Mouse (Mus musculus): Measurements from ENCODE around the gene Prkg1. TPM values are rescaled to one million over a fixed set of nuclear protein-coding genes. Genes with fewer than 3 reads are reported as not detected.

The Prkg1 gene
- total and polyA plus RNA-seq, 3 experiments, result not detected

DNA sequence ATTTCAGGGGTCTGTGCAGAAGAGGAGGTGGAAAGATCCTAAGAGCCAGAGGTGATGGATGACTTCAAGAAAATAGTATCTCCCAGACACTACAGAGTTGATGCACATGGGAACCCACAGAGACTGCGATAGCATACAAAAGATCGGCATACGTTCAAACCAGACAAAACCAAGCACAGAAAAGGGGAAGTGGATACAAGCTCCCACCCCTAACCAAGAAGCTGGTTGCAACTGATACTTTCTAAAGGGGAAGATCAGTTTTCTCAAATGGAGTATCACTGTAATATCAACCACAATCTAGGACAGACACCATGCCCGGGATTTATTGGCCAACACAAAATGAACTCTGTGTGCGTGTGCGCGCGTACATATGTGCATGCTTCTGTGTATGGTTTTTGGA is 162.3 kb downstream of the Prkg1 start:
- Histone ChIP-seq H3K36me3 (ENCODE audit: control insufficient read depth in 1 of 2, insufficient read depth in 2 of 2, low read length in 2 of 2) (no peaks in the 10 kb centered on the region), H3K9ac (ENCODE audit: control insufficient read depth, low read depth, low read length, poor library complexity, severe bottlenecking) (no peak overlapping the region), H3K4me3 (ENCODE audit: control insufficient read depth in 1 of 2, insufficient read depth in 1 of 2, low read depth in 2 of 2, low read length in 2 of 2) (no peak overlapping the region), H3K79me2 (ENCODE audit: control insufficient read depth, insufficient read depth, low read length, poor library complexity) (no peaks in the 10 kb centered on the region), H3K27ac (ENCODE audit: control insufficient read depth, low read depth, low read length) (no peak overlapping the region), H3K27me3 (ENCODE audit: control insufficient read depth in 1 of 2, insufficient read depth in 2 of 2, low read length in 2 of 2) (no peaks in the 10 kb centered on the region), H3K9me3 (replicated peaks; ENCODE audit: insufficient read depth, low read length) (no peaks in the 10 kb centered on the region), H3K4me1 (ENCODE audit: control insufficient read depth in 1 of 2, insufficient read depth in 2 of 2, low read length in 2 of 2) (no peaks in the 10 kb centered on the region)
- TF ChIP-seq EP300 (IDR thresholded peaks at IDR 0.05; ENCODE audit: low read depth in 1 of 2, low read length in 2 of 2), result peak; percentile 74 to 80
- no peak for TF ChIP-seq MYB (IDR thresholded peaks at IDR 0.05; ENCODE audit: low read depth, low read length)
- peak; percentile 78 for TF ChIP-seq RCOR1 (IDR thresholded peaks at IDR 0.05; ENCODE audit: low read depth, low read length)
- no peak for TF ChIP-seq CHD1 (IDR thresholded peaks at IDR 0.05; ENCODE audit: low read depth, low read length)
- TF ChIP-seq MYC (IDR thresholded peaks at IDR 0.05; ENCODE audit: low read depth, low read length), result 0 out of 2 replicates have a peak, but pooled peaks have one; percentile 46
- peak; percentile 64; the same call in 1 of the 2 replicates for TF ChIP-seq TCF12 (IDR thresholded peaks at IDR 0.05; ENCODE audit: low read depth, low read length)
- peak; percentile 60 for TF ChIP-seq TAL1 (IDR thresholded peaks at IDR 0.05; ENCODE audit: low read length)
- peak; percentile 73 for TF ChIP-seq GATA1 (IDR thresholded peaks at IDR 0.05; ENCODE audit: low read depth, low read length)
- no peak for TF ChIP-seq MAX (IDR thresholded peaks at IDR 0.05; ENCODE audit: low read length)
- TF ChIP-seq POLR2AphosphoS2 (IDR thresholded peaks at IDR 0.05; ENCODE audit: low read length), result no peak
- peak; percentile 58 for TF ChIP-seq ETS1 (IDR thresholded peaks at IDR 0.05; ENCODE audit: low read depth, low read length)
- DNase-seq (ENCODE audit: low read depth, low spot score), result peak; percentile 72

DNA sequence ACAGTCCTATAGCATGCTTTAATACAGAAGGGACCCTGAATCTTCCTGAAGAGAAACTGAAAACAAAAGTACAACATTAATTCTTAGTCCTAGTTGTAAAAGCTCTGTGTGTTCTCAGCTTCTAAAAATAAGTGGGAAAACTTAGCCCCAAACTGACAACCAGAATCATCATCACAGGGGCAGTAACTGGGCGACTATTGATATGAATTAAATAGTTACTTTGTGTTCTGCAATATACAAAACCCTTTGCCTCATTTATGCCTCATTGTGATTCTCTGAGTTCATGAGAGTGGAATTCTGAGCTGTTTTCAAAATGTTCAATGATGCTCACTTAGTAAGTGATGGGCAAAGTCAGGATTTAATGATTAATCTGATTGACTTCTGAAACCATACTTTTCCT is 170.8 kb downstream of the Prkg1 start:
- DNase-seq (ENCODE audit: low read depth, low spot score), result no peak
- no peak for TF ChIP-seq E2F4 (IDR thresholded peaks at IDR 0.05; ENCODE audit: borderline replicate concordance, low read depth, low read length)
- H3K27ac ChIP-seq (ENCODE audit: control insufficient read depth, low read depth, low read length), result no peak overlapping the region
- no peaks in the 10 kb centered on the region for H3K36me3 ChIP-seq (ENCODE audit: control insufficient read depth in 1 of 2, insufficient read depth in 2 of 2, low read length in 2 of 2)
- no peak overlapping the region for H3K9ac ChIP-seq (ENCODE audit: control insufficient read depth, low read depth, low read length, poor library complexity, severe bottlenecking)
- H3K4me3 ChIP-seq (ENCODE audit: control insufficient read depth in 1 of 2, insufficient read depth in 1 of 2, low read depth in 2 of 2, low read length in 2 of 2), result no peak overlapping the region
- no peaks in the 10 kb centered on the region for H3K27me3 ChIP-seq (ENCODE audit: control insufficient read depth in 1 of 2, insufficient read depth in 2 of 2, low read length in 2 of 2)
- H3K9me3 ChIP-seq (replicated peaks; ENCODE audit: insufficient read depth, low read length), result no peaks in the 10 kb centered on the region
- no peaks in the 10 kb centered on the region for H3K79me2 ChIP-seq (ENCODE audit: control insufficient read depth, insufficient read depth, low read length, poor library complexity)
- no peaks in the 10 kb centered on the region for H3K4me1 ChIP-seq (ENCODE audit: control insufficient read depth in 1 of 2, insufficient read depth in 2 of 2, low read length in 2 of 2)

DNA sequence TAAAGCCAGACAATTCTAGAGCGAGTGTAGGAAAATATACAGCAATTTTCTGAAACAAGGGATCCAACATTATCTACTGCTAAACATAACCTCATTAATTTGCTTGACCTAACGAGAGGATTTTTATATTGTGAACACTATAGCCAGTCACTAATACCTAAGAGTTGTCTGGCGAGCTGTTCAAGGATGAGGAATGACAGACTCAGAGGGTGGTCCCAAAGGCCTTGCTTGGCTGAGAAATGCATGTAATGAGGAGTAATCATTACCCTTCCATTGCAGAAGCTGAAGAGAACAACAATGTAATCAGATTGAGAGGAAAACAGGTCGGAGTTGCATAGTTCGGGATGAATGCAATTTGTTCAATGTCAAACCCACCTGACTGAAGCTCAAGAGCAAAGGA is 174.1 kb downstream of the Prkg1 start:
- Histone ChIP-seq H3K9me3 (replicated peaks; ENCODE audit: insufficient read depth, low read length) (no peaks in the 10 kb centered on the region), H3K4me1 (ENCODE audit: control insufficient read depth in 1 of 2, insufficient read depth in 2 of 2, low read length in 2 of 2) (no peaks in the 10 kb centered on the region), H3K4me3 (ENCODE audit: control insufficient read depth in 1 of 2, insufficient read depth in 1 of 2, low read depth in 2 of 2, low read length in 2 of 2) (no peak overlapping the region), H3K79me2 (ENCODE audit: control insufficient read depth, insufficient read depth, low read length, poor library complexity) (no peaks in the 10 kb centered on the region), H3K27ac (ENCODE audit: control insufficient read depth, low read depth, low read length) (no peak overlapping the region), H3K9ac (ENCODE audit: control insufficient read depth, low read depth, low read length, poor library complexity, severe bottlenecking) (no peak overlapping the region), H3K27me3 (ENCODE audit: control insufficient read depth in 1 of 2, insufficient read depth in 2 of 2, low read length in 2 of 2) (no peaks in the 10 kb centered on the region), H3K36me3 (ENCODE audit: control insufficient read depth in 1 of 2, insufficient read depth in 2 of 2, low read length in 2 of 2) (no peaks in the 10 kb centered on the region)
- DNase-seq (ENCODE audit: low read depth, low spot score), result no peak
- no peak for TF ChIP-seq SIN3A (IDR thresholded peaks at IDR 0.05; ENCODE audit: low read length)
- TF ChIP-seq TAL1 (IDR thresholded peaks at IDR 0.05; ENCODE audit: low read length), result no peak
- TF ChIP-seq ELF1 (IDR thresholded peaks at IDR 0.05; ENCODE audit: low read depth, low read length), result no peak
- no peak for TF ChIP-seq ZMIZ1 (IDR thresholded peaks at IDR 0.05; ENCODE audit: low read depth, low read length)
- no peak for TF ChIP-seq ETS1 (IDR thresholded peaks at IDR 0.05; ENCODE audit: low read depth, low read length)
- no peak for TF ChIP-seq BHLHE40 (IDR thresholded peaks at IDR 0.05; ENCODE audit: borderline replicate concordance, low read depth, low read length)
- TF ChIP-seq POLR2AphosphoS5 (IDR thresholded peaks at IDR 0.05; ENCODE audit: borderline replicate concordance, low read depth, low read length), result no peak
- TF ChIP-seq EP300 (IDR thresholded peaks at IDR 0.05; ENCODE audit: low read depth in 1 of 2, low read length in 2 of 2), result no peak
- TF ChIP-seq ZNF384 (IDR thresholded peaks at IDR 0.05; ENCODE audit: low read depth, low read length), result no peak
- TF ChIP-seq POLR2A (IDR thresholded peaks at IDR 0.05; ENCODE audit: control insufficient read depth in 1 of 2, insufficient read depth in 1 of 2, low read depth in 1 of 2, low read length in 2 of 2, poor library complexity in 1 of 2), result no peak

Data from MEL (cell line).